Mouse (Mus musculus) cerebellum, postnatal 14 days (tissue): Measurements from ENCODE around the gene Vps36.

Experiments
- DNase-seq, 2 experiments: peaks; one replicate each; pipeline ENCODE4 v3.0.0; 2021; ENCODE audit warnings: mixed read lengths in 2 of 2

Gene Vps36

DNA sequence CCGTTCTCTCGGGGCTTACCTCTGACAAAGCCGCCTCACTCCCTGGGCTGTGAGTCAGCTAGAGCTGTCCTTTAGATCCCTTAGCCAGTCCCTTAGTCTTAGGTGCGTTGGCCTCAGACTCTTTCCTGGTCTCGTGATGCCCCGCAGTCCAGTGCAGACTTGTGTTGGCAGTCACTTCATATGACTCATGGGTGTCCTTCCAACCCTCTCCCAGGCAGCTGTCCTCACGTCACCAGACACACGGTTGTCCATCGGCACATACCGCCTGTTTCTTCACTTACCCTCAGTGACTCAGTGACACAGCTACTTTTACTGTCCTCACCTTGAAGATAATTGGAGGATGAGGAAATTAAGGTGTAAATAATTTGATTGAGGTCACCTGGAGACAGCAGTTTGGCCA lies 22.2 kb downstream of the Vps36 start:
- no peak for DNase-seq

DNA sequence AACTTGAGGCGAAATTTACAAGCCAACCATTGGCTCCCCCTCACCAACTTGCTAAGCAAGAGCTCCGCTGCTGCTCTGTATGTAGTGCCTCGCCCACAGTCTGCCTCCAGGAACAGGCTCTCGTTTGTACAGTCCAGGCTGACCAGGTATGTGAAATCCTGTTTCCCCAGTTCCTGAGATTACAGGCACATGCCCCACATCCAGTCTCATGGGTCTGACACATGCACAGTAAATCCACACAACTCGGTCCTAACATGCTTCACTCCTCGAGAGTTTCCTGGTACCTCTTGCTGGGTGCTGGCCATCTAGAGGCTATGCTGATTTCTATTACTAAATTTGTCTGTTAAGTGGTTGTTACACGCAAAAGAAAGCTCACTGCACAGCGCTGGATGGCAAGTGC lies 33.8 kb downstream of the Vps36 start:
- DNase-seq: no peak

DNA sequence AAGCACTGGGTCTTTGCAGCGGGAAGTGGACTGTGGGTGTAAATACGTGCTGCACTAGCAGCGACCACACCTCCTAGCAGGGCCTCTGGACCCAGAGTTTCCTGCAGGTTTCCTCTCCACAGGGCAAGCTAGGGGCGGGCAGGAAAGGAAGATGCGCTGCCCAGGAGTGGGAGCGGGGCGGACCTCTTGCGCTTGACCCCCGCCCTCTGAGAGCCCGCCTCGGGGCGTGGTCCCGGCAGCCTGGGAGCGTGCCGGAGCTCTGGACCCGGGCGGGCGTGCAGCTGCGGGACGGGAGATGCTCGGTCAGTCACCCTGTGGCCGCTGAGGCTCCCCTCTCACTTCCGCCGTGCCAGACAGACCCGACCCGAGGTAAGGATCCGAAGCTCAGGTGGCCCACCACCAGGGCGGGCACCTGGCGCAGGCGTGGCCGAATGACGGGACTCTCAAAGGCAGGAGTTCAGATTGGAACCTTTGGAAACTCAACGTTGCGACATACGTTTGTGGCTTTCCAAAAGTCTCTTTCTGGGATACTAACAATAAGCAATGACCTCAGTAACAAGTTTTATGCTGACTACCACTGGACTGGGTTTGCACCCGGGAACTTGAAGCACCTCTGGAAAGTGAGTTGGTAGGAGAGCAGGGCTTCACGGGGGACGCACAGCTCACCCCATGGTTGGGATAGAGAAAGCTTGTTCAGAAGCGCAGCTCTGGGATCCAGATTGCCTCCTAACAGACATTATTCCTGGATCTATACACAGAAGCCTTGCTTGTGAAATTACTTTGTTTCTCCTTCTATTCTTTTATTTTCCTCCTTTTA lies 34.7 kb downstream of the Vps36 start, which contains the start of gene Thsd1:
Gene Thsd1 (plus strand): TSS at position 253 of the 817 bp plus-strand sequence.
- DNase-seq: peak; percentile 13 to 17

DNA sequence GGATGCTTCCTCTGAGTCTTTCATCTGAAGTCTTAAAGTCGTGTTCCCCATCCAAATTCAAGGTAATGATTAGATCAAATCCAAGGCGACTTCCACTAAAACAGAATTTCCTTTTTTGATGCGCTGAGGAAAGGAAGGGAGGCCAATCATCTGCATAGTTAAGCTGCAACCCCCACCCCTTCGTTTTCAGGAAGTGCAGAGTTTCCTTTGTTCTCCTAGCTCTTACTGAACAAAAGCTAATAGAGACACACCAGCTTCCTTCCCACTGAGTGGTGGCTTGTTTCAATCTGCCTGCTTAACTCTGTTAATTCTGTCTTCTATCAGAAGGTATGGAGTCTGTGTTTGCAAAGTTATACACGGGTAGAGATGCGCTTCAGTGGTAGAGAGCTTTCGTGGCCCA lies 36.0 kb downstream of the Vps36 start:
- DNase-seq: no peak

DNA sequence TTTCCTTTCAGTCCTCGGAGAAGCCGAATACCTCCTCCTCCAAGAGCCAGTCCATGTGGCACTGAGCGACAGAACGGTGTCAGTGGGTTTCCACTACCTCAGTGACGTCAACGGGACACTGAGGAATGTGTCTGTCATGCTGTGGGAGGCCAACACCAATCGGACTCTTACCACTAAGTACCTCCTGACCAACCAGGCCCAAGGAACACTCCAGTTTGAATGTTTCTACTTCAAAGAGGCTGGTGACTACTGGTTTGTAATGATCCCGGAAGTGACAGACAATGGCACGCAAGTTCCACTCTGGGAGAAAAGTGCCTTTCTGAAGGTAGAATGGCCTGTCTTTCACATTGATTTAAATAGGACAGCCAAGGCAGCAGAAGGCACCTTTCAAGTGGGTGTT lies 50.4 kb downstream of the Vps36 start:
- no peak for DNase-seq

DNA sequence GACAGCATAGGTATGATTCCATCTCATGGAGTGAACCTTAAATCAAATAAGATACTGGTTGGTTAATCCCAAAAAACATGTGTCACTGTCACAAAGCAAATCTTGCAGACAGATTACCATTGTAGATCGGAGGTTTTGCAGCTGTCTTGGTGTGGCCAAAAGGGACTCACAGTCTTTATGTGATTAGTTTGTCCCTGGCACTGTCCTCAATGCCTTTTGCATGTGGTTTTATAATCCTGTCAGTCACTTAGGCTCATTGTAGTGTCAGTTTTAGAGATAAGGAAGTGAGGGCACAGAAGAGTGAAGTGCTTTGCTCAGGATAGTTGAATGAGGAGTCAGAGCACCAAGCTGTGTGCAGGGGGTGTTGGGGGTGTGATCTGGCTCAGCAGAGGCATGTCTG lies 53.1 kb downstream of the Vps36 start:
- no peak for DNase-seq

DNA sequence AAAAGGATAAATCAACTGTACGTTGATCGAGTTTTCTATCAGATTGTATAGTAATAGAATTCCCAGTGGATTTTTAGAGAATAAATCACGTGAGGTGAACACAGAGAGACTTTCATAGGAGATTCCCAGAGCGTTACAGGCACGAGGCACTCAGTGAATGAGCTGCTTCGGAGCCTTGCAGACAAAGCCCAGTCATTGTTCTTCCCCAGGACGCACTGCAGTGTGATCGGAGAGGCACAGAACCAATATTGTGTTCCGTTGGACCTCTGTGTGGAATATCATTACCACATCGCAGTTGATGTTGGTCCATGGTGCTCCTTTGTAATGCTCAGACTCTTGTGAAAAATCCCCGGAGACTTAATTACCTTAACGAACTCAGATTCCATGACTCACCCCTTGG lies 55.3 kb downstream of the Vps36 start:
- no peak for DNase-seq

DNA sequence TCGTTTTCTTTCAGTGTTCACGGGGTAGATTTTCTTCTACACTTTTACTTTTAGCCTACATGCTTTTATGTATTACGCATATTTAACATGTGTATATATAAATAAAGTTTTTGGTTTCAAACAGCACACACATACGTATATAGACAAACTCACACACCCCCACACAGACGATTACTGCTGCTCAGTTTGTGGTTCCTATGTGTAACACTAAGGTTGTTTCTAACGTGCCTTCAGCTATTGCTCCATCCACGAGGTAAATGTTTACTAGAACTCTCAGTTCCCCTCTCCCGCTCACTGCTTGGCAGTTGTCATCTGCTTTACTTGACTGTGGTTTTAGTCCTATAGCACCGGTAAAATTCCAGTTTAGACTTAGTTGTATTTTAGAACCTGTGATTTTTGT lies 56.5 kb downstream of the Vps36 start:
- no peak for DNase-seq

DNA sequence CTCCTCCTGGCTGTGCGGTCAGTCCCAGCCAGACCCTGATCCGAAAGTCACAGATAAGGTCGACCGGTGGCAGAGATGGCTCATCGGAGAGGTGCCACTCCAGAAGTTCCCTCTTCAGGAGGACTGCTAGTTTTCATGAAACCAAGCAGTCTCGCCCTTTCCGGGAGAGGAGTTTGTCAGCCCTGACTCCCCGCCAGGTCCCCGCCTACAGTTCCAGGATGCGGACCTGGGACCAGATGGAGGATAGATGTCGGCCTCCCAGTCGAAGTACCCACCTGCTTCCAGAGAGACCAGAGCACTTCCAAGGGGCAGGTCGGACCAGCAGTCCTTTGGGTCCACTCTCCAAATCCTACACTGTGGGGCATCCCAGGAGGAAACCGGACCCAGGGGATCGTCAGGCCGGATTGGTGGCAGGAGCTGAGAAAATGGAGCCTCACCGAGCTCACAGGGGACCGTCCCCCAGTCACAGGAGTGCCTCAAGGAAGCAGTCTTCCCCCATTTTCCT lies 66.4 kb downstream of the Vps36 start:
- DNase-seq: peak in 1 of 2 experiments; percentile 3

DNA sequence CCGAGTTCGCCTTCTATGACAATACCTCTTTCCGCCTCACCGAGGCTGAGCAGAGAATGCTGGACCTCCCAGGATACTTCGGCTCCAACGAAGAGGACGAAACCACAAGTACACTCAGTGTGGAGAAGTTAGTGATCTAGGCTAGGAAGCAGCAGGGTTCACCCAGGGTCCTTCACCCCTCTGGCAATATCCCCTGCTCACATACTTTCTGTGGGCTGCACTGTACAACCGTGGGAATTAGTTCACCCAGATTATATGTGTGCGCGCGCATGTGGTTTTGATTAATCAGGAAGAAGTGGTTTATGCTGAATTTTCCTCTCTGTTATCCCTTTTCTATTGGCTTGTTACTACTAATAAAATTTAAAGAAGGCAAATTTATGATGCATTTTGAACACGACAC lies 66.9 kb downstream of the Vps36 start:
- DNase-seq: no peak

DNA sequence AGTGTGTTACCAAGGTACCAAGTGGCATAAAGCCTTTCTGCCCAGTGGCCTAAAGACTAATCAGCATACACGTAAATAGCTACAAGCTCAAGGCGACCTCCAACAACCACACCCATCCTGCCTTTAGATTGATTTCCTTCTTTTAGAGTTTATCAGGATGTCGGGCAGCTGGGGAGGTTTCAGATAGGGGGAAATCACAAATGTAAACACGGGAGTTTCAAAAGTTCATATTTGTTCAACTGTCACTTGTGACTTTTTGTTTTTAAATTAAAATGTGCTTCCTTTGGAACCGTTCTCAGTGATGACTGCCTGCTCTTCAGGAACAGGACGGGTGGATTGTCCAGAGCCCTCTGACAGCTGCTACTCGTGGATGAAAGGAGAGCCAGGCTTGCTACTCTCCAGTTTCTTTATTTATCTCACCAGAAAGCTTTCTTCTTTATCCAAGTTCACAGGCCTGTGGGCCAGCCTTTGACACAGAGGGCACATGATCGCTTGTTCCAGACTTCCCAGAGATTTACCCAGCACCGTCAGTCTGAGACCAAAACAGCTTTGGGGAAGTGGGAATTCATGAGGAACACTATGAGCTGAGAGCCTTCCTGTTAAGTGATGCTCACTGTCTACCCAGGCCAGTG lies 67.6 kb downstream of the Vps36 start:
- no peak for DNase-seq

DNA sequence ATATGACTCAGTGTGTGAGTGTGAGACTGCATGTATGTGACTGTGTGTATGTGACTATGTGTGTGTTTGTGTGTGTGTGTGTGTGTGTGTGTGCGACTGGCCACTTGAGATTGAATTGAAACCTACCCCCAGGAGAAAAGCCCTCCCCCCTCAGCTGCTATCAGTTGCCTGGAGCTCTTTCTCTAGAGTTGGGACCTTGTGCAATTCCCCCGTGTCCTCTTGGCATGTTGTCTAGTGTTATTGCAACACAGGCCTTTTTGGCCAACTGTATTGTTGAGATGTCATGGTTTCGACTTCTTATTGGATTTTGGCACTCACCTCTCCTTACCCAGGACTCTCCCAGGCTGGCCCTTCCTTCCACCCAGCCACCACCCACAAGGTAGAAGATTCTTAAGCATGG lies 69.7 kb downstream of the Vps36 start:
- DNase-seq: no peak

DNA sequence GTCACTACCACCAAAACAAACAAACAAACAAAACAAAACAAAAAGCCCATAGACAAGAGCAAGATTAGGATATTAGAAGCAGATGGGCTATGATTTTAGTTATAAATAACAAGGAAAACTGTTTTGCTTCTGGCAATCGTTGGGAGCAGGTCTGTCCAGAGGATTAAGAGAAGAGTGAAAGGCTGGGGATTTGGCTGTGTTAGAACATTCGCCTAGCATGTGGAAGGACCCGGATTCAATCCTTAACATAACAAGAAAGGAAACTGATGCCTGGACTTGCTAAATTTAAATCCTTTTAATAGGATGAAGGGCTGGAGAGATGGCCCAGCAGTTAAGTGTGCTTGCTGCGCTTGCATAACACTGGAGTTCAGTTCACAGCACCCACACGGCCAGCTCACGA lies 71.7 kb downstream of the Vps36 start:
- DNase-seq: no peak

DNA sequence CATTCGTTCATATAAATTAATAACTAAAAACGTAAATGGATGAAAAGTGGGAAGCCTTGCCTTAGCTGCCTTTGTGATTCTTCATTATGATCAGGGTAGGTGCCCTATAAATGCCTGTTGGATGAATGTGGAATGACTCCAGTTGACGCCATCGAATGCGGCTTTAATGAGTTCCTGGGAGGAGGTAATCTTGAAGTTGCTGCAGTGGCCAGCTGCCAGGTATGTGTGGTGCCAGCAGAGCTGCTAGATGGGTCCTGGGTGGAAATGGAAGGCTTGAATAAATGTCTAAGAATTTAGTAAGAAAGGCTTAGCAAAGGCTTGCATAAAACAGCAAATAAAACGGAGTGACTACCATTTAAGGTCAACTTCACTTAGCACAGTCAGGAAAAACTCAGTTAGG lies 72.2 kb downstream of the Vps36 start:
- peak; percentile 3 to 7 for DNase-seq

DNA sequence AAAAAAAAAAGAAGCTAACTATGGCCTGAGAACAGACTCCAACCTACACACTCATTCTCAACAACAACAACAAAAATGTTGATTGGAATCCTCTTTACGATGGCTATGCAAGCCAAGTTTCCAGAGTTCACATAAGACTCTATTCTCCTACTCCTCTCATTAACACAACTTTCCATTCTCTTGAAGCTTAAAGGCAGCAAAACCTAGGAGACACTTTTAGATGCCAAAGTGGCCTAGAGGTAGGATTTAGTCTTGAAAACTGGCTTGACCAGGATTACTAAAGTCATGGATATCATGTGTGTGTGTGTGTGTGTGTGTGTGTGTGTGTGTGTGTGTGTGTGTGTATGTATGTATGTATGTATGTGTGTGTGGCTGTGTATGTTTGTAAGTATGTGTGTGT lies 72.6 kb downstream of the Vps36 start:
- no peak for DNase-seq

DNA sequence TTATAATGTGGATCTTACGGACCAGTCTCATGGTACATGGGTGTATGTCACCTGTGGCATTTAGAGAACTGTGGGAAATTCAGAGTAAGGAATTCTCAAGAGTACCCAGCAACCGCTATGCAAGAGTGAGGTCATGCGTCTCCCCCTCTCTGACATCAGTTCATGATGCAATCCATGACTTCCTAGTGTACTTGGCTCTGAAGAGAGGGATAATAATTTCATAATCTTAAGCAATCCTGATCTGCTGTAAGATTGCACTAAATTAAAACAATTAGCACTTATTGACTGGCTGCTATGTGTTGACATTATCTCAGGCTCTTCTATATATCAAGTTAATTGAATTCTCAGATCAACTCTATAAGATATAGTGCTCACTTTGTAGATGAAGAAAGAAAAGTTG lies 74.2 kb downstream of the Vps36 start:
- DNase-seq: no peak
